Mouse (Mus musculus) stomach, embryonic 16.5 days (tissue): ENCODE measurements at regions not wholly inside any gene's neighbourhood (a gene's known extent, or its start where the extent isn't known, plus 50 kb on each side); places are given as distances from the start of the nearest gene placed in this dataset.
A peak's percentile ranks its signal among the peaks of the same experiment; 100 is the strongest.

Experiments
- ATAC-seq: fragments of 200-750 bp; cut with Nextera tagmentation; 2 replicates; pipeline ENCODE4 v1.8.0; 2017; ENCODE audit warnings: moderate number of reproducible peaks, moderate TSS enrichment; ENCODE audit not compliant: insufficient read depth, low FRiP score
- H3K27ac ChIP-seq: fragments of 300-500 bp; sonication (generic); 2 replicates; pipeline ENCODE4 v1.5.1; 2014; ENCODE audit warnings: low read length
- H3K27me3 ChIP-seq: fragments of 300-500 bp; sonication (generic); 2 replicates; pipeline ENCODE4 v1.6.1; 2014; ENCODE audit warnings: low read length, control low read depth, mixed read lengths; ENCODE audit not compliant: control insufficient read depth, insufficient read depth
- H3K36me3 ChIP-seq: fragments of 300-500 bp; sonication (generic); 2 replicates; pipeline ENCODE4 v1.6.1; 2014; ENCODE audit warnings: low read length; ENCODE audit not compliant: control insufficient read depth, insufficient read depth
- H3K4me1 ChIP-seq: fragments of 300-500 bp; sonication (generic); 2 replicates; pipeline ENCODE4 v1.6.1; 2014; ENCODE audit warnings: low read length, control low read depth, mixed read lengths; ENCODE audit not compliant: control insufficient read depth, insufficient read depth
- H3K4me2 ChIP-seq: fragments of 300-500 bp; sonication (generic); 2 replicates; pipeline ENCODE4 v1.6.1; 2014; ENCODE audit warnings: low read depth, low read length, mixed read lengths
- H3K4me3 ChIP-seq: fragments of 300-500 bp; sonication (generic); replicated peaks from 2 replicates; pipeline ENCODE4 v1.5.1; 2014; ENCODE audit warnings: mild to moderate bottlenecking, low read length
- H3K9ac ChIP-seq: fragments of 300-500 bp; sonication (generic); 2 replicates; pipeline ENCODE4 v1.6.1; 2014; ENCODE audit warnings: low read length
- H3K9me3 ChIP-seq: fragments of 300-500 bp; sonication (generic); replicated peaks from 2 replicates; pipeline ENCODE4 v1.6.1; 2016; ENCODE audit warnings: low read length, control low read depth; ENCODE audit not compliant: control insufficient read depth
- WGBS: fragments of 180-500 bp; shearing (Covaris S2); extraction: QIAGEN DNeasy Blood & Tissue Kit; methylation state at CpG from one replicate; pipeline ENCODE4 v1.1.7; 2014; 5-methylcytosine and 5-hydroxymethylcytosine counted together

GRCm38 (mm10) chr13:44228540-44229135 is 444.1 kb downstream of the Cd83 start:
- Histone ChIP-seq H3K27ac (peak overlapping the region; percentile 25), H3K4me1 (peaks cover 22% of the 10 kb centered on the region), H3K27me3 (no peaks in the 10 kb centered on the region), H3K9ac (peak overlapping the region; percentile 36; the same call in 1 of the 2 replicates), H3K4me3 (peak overlapping the region; percentile 10; the same call in 1 of the 2 replicates), H3K4me2 (peak overlapping the region; percentile 46), H3K36me3 (no peaks in the 10 kb centered on the region), H3K9me3 (peaks cover 10% of the 10 kb centered on the region; the same call in 1 of the 2 replicates)
- peak; percentile 41 for ATAC-seq
- WGBS: 15% methylated on average over 16 of the region's 16 CpGs

GRCm38 (mm10) chr13:44229136-44229611 is 444.6 kb downstream of the Cd83 start:
- Histone ChIP-seq H3K27ac (peak overlapping the region; percentile 25), H3K4me1 (peaks cover 22% of the 10 kb centered on the region), H3K4me2 (peak overlapping the region; percentile 46), H3K27me3 (no peaks in the 10 kb centered on the region), H3K9ac (peak overlapping the region; percentile 36; the same call in 1 of the 2 replicates), H3K9me3 (peaks cover 10% of the 10 kb centered on the region; the same call in 1 of the 2 replicates), H3K4me3 (no peak overlapping the region; the same call in 1 of the 2 replicates), H3K36me3 (no peaks in the 10 kb centered on the region)
- 15% methylated on average over 7 of the region's 7 CpGs for WGBS
- no peak for ATAC-seq

DNA sequence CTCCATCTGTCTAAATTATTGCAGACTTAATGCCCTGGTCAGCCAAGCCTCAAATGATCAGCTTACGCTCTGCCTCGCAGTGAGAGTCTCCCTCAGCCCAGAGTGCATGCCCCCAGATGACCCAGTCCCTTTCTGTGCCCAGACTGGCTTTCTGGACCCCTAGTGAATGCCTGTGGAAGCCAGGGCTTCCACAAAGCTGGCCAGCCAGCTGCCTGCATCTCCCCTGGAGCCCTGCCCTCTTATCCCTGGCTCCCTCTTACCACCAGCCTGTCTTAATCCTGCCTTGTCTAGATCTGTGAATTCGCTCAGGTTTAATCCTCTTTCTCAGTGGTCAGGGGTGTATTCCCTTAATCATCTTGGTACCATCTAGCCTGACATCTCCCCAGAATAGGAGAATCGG is 446.8 kb downstream of the Cd83 start:
- H3K4me1 ChIP-seq: peaks cover 22% of the 10 kb centered on the region
- no peak for ATAC-seq
- H3K27me3 ChIP-seq: no peaks in the 10 kb centered on the region
- H3K4me3 ChIP-seq: no peak overlapping the region
- WGBS: 67% methylated on average over 4 of the region's 4 CpGs
- H3K4me2 ChIP-seq: no peak overlapping the region
- H3K9ac ChIP-seq: no peak overlapping the region
- H3K9me3 ChIP-seq: no peaks in the 10 kb centered on the region
- no peak overlapping the region for H3K27ac ChIP-seq
- no peaks in the 10 kb centered on the region for H3K36me3 ChIP-seq

DNA sequence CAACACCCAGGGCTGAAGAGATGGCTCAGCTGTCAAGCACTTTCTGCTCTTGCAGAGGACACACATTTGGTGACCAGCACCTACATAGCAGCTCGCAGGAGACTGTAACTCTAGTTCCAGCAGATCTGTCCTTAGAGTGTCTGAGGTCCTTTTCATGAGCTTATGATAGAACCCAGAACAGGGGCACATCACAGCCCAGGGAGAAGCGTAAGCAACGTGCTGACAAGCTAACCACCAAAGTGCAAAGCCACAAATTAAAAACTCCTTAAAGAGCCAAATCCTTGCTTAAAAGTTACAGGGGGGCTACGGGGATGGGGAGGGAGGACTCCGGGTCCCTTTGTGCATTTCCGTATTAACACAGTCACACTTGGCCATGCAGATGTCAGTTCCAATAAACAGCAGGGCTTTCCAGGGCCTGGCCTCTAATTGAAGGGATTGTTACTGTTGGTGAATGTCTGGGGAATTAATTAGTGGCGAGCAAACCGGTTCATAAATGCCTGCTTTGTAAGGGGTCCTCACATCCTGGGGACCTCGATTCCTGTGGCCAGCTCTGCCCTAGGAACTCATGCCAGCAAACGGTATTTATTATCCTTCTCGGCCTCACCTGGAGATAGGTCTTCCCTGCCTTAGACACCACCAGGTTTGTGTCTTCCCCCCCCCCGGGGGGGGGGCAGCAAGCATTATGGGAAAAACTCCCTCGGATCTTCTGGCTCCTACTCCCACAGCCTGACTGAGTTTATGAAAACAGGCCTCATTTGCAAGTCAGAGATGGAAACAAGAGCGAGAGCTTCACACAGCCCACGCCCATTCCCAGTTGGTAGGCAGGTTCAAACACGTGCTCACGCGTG is 447.5 kb downstream of the Cd83 start:
- ATAC-seq: no peak
- no peak overlapping the region for H3K9ac ChIP-seq
- WGBS: 52% methylated on average over 18 of the region's 18 CpGs
- H3K27ac ChIP-seq: no peak overlapping the region
- H3K27me3 ChIP-seq: no peaks in the 10 kb centered on the region
- no peaks in the 10 kb centered on the region for H3K9me3 ChIP-seq
- no peaks in the 10 kb centered on the region for H3K36me3 ChIP-seq
- no peak overlapping the region for H3K4me3 ChIP-seq
- H3K4me2 ChIP-seq: no peak overlapping the region
- peaks cover 22% of the 10 kb centered on the region for H3K4me1 ChIP-seq

DNA sequence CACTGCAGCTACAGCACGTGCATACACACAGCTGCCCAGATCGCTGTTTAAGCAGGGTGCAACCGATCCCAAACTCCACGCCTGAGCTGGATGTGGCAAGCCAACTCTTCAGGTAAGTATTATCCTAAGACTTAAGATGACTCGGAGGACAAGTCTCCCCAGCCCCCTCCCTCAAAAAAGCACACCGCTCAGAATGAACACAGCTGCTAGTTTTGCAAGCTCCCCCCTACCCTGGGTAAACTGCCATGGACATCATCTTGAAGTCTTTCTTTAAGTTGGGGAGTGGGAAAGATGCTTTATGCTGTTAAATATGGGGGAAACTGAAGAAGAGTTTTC is 448.1 kb downstream of the Cd83 start:
- H3K36me3 ChIP-seq: no peaks in the 10 kb centered on the region
- no peaks in the 10 kb centered on the region for H3K27me3 ChIP-seq
- no peak overlapping the region for H3K4me2 ChIP-seq
- no peaks in the 10 kb centered on the region for H3K9me3 ChIP-seq
- no peak overlapping the region for H3K4me3 ChIP-seq
- 62% methylated on average over 6 of the region's 6 CpGs for WGBS
- peaks cover 22% of the 10 kb centered on the region for H3K4me1 ChIP-seq
- ATAC-seq: no peak
- H3K27ac ChIP-seq: no peak overlapping the region
- no peak overlapping the region for H3K9ac ChIP-seq

GRCm38 (mm10) chr13:44234241-44234640 is 449.7 kb downstream of the Cd83 start:
- no peak for ATAC-seq
- H3K27me3 ChIP-seq: no peaks in the 10 kb centered on the region
- H3K4me1 ChIP-seq: peaks cover 9% of the 10 kb centered on the region
- H3K36me3 ChIP-seq: no peaks in the 10 kb centered on the region
- no peak overlapping the region for H3K4me3 ChIP-seq
- H3K27ac ChIP-seq: no peak overlapping the region
- H3K9me3 ChIP-seq: no peaks in the 10 kb centered on the region
- H3K9ac ChIP-seq: no peak overlapping the region
- no peak overlapping the region for H3K4me2 ChIP-seq
- WGBS: 77% methylated on average over 6 of the region's 6 CpGs

- no peak for ATAC-seq
- peaks cover 8% of the 10 kb centered on the region; the same call in 1 of the 2 replicates for H3K4me1 ChIP-seq
- H3K9me3 ChIP-seq: no peaks in the 10 kb centered on the region
- H3K4me2 ChIP-seq: no peak overlapping the region
- WGBS: 75% methylated on average over 5 of the region's 5 CpGs
- H3K4me3 ChIP-seq: no peak overlapping the region
- H3K27me3 ChIP-seq: no peaks in the 10 kb centered on the region
- no peak overlapping the region for H3K27ac ChIP-seq
- H3K9ac ChIP-seq: no peak overlapping the region
- no peaks in the 10 kb centered on the region for H3K36me3 ChIP-seq
Measured at GRCm38 (mm10) chr13:44235236-44235635, 450.7 kb downstream of the Cd83 start.

GRCm38 (mm10) chr13:44235941-44236340 is 451.4 kb downstream of the Cd83 start:
- H3K4me2 ChIP-seq: no peak overlapping the region
- no peaks in the 10 kb centered on the region for H3K9me3 ChIP-seq
- H3K36me3 ChIP-seq: no peaks in the 10 kb centered on the region
- H3K27ac ChIP-seq: no peak overlapping the region
- no peak overlapping the region for H3K9ac ChIP-seq
- no peaks in the 10 kb centered on the region for H3K27me3 ChIP-seq
- 73% methylated on average over 2 of the region's 2 CpGs for WGBS
- ATAC-seq: no peak
- no peak overlapping the region for H3K4me3 ChIP-seq
- peaks cover 8% of the 10 kb centered on the region; the same call in 1 of the 2 replicates for H3K4me1 ChIP-seq

GRCm38 (mm10) chr13:44238308-44238707 is 453.7 kb downstream of the Cd83 start:
- H3K27ac ChIP-seq: no peak overlapping the region
- no peaks in the 10 kb centered on the region for H3K9me3 ChIP-seq
- no peaks in the 10 kb centered on the region for H3K27me3 ChIP-seq
- no peak overlapping the region for H3K9ac ChIP-seq
- H3K4me3 ChIP-seq: no peak overlapping the region
- WGBS: 35% methylated on average over 11 of the region's 11 CpGs
- no peak overlapping the region for H3K4me2 ChIP-seq
- no peaks in the 10 kb centered on the region for H3K4me1 ChIP-seq
- H3K36me3 ChIP-seq: no peaks in the 10 kb centered on the region
- ATAC-seq: no peak; the same call in 1 of the 2 replicates
